Mouse (Mus musculus) c-Kit-negative CD71-positive TER-119-positive erythroid progenitor cells, embryonic 14.5 days (primary cell): ENCODE results near the gene Fcer2a.
A peak's percentile ranks its signal among the peaks of the same experiment; 100 is the strongest.

ENCODE experiments used
- DNase-seq: peaks from one replicate; pipeline ENCODE4 v3.0.0-alpha.2; 2013; ENCODE audit warnings: low read depth, low spot score

The Fcer2a gene

DNA sequence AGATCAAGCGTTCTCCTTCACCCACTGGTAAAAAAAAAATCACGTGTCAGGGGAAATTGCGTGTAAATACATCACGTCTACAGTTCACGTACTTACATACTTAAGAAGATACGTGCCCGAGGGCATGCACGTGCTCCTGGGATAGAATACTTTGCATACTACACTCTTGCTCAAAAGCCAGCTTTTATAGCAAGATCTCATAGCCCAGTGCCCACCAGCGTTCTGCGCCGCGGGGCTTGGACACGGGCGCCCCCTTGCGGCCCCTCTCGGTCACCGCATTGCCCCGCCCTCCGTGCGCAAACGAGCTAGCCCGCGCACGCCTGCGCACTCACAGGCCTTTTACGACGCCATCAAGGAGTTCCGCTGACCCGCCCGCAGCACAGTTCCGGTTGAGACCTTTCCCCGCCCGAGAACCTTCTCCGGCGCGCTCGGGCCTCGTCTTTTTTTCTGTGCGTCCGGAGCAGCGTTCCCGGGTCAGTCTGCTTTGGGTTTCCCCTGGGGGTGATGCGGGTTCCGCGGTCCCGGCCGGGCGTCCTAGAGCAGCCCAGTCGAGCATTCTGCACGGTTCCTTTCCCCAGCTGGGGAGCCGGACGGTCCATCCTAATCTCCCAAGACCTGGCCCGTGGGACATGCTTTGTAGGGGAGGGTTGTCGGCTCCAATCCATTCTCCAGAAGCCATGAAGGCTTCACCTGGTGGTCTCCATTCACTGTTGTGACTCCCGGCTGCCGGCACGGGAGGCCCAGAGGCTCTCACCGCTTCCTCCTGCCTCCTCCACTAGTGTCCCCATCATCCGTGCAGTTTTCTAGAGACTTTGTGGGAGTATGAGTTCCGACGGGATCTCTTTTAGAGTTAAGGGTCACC, 17.6 kb downstream of the Fcer2a start, which contains the start of gene Trappc5:
Gene Trappc5 (plus strand): TSS at position 169 of the 862 bp plus-strand sequence.
- DNase-seq: peak; percentile 82

DNA sequence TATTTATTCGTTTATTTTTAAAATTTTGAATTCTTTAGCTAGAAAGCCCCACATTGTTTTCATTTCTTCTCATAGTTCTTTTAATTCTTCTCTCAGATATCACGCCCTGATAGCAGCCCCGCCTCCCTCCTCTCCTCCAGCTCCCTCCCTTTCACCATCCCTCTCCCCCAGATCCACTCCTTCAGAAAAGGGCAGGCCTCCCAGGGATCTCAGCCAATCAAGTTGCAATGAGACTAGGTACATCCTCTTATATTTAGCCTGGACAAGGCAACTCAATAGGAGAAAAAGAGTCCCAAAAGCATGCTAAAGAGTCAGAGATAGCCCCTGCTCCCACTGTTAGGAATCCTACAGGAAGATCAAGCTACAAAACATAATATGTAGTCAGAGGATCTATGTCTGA, 19.3 kb downstream of the Fcer2a start:
- DNase-seq: no peak

DNA sequence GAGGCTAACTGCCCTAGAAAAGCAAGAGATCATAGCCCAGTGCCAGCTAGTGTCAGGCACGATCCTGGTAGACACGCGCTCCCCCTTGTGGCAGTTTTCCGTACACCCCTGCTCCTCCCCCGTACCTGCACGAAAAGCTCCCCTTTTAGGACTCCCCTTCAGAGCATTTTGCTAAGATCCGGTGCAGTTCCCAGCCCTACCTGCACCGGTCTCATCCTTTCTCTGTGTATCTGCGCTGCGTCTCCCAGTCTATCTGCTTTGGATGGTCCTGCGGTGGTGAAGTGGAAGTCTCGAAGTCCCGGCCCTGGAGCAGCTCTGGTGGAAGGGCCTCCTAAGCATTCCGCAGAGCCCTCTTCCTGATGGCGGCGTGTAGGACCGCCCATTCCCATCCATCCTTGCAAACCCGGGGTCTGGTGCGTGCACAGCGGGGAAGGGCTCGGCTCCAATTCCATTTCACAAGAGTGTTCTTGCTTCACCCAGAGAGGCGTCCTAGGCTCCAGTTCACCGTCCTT, 21.9 kb downstream of the Fcer2a start, which contains the start of gene Fcor:
Gene Fcor (minus strand): TSS at position 383 of the 512 bp plus-strand sequence.
- peak; percentile 42 for DNase-seq

DNA sequence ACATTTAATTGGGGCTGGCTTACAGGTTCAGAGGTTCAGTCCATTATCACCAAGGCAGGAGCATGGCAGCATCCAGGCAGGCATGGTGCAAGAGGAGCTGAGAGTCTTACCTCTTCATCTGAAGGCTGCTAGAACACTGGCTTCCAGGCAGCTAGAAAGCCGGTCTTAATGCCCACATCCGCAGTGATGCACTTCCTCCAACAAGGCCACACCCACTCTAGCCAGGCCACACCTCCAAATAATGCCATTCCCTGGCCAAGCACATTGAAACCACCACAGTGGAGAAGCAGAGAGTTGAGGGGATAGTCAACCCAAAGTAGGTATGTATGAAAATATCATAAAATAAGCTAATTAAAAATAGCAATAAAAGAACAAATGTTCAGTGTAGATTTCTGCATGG, 23.6 kb downstream of the Fcer2a start:
- no peak for DNase-seq

DNA sequence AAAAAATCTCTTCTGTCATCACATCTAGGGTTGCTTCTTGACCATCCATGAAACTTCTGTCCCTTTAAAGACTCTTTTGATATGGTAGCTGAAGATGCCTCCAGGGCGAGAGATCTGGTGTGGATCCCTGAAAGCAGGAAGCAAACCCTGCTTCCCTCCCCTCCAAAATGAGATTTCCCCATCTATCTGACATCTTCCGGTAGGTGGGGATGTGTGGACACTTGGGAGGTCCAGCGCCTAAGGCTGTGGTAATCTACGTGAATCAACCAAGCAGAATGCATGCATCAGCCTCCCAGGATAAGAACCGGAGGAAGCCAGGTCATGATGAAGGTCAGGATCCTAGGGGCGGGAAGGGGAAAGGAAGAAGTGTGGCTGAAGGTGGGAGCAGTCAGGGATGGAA, 28.5 kb downstream of the Fcer2a start, which contains the start of gene Mcemp1:
Gene Mcemp1 (plus strand): TSS at position 248 of the 400 bp plus-strand sequence.
- DNase-seq: no peak

DNA sequence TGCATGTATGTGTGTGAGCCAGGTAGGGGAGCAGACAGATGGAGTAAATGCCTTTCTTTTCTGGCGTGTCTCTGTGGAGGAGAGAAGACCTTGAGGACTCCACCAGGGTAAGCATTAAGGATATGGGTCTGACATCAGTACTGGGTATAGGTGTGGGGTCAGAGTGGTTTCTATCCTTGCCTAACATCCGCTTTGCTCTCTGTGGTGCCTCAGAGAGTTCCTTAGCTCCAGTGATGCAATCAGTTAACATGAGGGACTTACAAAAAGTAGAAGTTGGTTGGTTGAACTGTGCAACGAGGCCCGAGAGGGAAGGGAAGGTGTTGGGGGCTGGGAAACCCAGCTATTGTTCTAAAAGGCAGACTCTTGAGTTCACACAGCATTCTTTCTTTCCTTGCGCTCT, 29.6 kb downstream of the Fcer2a start:
- no peak for DNase-seq

DNA sequence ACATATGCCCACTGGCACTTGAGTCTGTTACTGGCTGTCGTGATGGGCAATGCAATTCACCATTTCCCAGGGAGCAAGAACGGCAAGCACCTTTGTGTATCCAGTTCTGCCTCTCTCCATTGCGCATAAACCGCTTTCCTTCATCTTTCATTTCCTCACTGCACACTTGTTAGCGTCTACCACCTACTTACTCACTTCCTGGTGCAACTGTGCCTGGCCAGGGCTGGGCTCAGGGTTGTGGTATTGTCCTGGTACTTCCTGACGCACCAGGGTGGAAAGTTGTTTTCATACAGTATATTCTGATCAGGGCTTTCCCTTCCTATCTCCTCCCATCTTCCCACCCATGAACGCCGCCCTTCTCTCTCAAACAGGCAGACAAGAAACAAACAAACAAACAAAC, 33.1 kb downstream of the Fcer2a start:
- DNase-seq: no peak

GRCm38 (mm10) chr8:3656725-3657381, 37.1 kb downstream of the Fcer2a start:
- DNase-seq: no peak

DNA sequence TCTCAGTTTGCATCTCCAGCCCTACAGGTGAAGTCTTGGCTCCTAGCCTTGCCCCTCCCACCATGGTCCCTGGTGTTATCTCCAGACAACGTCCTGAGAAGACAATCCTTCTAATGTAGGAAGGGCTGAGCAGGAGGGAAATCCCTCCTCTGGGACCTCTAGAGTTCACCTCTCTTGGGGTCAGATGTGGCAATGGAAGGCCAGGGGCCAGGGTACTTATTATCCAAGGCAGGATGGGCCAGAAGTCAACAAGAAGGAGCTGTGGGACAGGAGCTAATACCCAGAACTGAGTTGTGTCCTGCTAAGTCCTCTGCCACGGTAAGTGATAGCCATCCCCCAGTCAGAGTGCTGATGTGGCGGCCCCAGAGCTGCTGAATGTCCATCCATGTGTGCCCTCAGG, 38.4 kb downstream of the Fcer2a start, which contains the start of gene Retn:
Gene Retn (plus strand): TSS at position 245 of the 400 bp plus-strand sequence.
- DNase-seq: no peak

- no peak for DNase-seq
These were observed 39.1 kb downstream of the Fcer2a start for GRCm38 (mm10) chr8:3654726-3655508.

DNA sequence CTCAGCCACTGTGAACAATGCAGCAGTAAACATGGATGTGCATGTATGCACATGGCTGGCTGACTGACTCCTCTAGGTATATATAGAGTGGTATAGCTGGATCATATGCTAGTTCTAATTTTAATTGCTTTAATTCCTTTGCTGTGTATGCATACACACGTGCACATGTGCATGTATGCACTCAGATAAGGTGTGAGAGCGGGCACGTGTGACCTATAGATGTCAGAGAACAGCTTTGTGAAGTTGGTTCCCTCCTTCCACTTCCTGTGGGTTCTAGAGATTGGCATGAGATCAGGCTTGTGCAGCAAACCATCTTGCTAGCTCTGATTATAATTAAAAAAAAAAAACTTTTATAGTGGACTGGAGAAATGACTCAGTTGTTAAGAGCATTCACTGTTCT, 41.1 kb downstream of the Fcer2a start:
- DNase-seq: no peak

- no peak for DNase-seq
These were observed 45.0 kb downstream of the Fcer2a start for GRCm38 (mm10) chr8:3648990-3649389.

DNA sequence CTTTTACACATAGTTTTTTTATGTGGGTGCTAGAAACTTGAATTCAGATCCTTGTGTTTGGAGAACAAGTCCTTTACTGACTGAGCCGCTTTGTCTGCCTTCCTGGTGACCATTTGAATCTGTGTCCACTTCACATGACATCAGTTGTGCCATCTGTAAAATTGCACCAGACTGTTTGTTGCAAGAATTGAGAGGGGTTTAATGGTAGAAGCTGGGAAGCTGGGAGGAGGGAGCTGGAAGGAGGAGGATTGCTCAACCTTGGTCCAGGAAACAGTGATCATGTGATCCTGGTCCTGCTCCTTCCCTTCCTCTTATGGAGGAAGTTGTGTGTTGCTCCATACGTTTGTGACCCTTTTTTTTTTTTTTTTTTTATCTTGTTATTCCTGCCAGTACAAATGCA, 45.7 kb downstream of the Fcer2a start:
- no peak for DNase-seq

- DNase-seq: no peak
These were observed 46.4 kb downstream of the Fcer2a start for GRCm38 (mm10) chr8:3647561-3647960.

DNA sequence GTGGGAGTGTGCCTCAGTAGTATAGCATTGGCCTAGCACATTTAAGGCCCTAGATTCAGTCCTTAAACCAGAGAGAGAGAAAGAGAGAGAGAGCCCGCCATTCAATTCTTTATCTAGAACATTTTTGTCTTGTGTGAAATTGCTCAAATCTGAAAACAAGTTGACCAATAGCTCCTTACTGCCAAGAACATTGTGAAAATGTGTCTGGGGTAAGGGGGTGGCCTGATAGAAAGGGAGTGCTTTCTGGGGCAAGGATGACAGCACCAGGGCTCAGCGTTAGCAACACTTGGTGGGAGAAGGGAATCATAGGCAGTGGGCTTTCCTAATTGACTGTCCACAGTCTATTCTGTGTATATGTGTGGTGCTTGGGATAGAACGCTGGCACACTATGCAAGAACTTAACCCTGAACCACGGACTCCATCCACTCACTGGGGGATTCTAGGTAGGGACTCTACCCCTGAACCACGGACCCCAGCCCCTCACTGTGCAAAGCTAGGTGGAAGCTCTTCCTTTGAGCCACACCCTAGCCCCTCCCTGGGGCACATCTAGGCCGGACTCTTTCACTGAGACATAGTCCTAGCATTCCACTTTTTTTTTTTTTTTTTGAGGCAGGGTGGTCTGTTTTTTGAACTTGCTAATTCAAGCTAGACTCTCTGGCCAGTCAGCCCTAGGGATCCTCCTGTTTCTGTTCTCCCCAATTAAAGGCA, 47.0 kb downstream of the Fcer2a start:
- DNase-seq: no peak

DNA sequence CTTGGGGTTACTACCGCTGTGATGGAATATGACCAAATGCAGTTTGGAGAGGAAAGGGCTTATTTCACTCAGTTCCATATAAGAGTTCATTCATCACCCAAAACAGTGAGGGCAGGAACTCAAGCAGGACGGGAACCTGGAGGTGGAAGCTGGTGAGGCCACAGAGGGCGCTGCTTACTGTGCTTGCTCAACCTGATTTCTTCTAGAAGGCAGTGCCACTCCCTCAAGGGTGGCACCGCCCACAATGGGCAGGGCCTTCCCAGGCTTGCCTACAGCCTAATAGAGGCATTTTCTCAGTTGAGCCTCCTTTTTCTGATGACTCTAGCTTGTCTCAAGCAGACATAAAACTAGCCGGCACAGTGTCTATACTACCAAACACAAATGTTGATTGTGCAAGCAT, 48.2 kb downstream of the Fcer2a start:
- no peak for DNase-seq
